Mouse (Mus musculus): ENCODE data around the gene Fbxl4.
A peak's percentile ranks its signal among the peaks of the same experiment; 100 is the strongest.

Gene Fbxl4

GRCm38 (mm10) chr4:22476967-22477710 lies 119.8 kb downstream of the Fbxl4 start:
- DNase-seq (ENCODE audit: low spot score in 2 of 2) = peak in 1 of 2 experiments; percentile 67

GRCm38 (mm10) chr4:22477711-22478230 lies 120.4 kb downstream of the Fbxl4 start:
- no peak for DNase-seq (ENCODE audit: low spot score in 2 of 2)

DNA sequence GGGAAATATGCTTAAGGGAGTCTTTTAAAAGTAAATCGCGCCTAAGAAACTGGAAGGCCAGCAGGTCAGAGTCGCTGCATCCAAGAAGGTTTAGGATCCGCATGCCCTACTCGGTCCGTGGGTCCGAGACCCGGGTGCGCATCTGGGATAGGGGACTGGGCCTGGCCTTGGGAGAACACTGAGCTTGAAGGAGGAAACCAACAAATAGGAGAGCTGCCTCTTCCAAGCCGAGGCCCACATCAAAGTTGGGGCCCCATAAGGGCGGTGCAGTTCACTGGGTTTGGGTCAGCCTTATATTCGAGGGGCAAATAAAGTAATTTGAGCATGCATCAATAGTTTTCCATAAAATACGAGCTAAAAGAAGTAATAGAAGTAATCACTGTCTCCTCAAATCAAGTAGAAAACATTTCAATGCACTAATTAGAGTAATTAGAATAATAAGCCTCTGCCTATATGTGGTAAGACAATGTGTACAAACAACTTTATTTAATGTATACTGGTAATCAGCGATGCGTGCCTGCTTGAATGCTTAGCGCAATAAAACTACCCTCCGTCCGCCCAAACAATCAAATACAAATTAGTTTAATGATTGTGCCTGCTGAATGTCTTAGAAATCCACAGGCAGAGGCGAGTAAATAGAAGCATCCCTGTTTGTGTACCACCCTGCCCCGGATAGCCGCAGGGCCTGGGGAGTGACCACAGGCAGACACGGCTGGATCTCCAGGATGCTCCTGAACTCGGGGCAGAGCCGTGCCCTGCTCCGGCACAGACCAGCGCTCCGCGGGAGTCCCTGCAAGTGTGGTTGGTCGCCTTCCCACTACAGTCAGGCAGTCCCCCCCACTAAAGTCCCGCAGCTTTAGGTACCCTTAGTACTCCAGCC lies 121.4 kb downstream of the Fbxl4 start:
- DNase-seq (ENCODE audit: low spot score in 2 of 2) = no peak

- DNase-seq (ENCODE audit: low spot score in 2 of 2) = no peak
Observed at GRCm38 (mm10) chr4:22479368-22480090, 122.2 kb downstream of the Fbxl4 start.

DNA sequence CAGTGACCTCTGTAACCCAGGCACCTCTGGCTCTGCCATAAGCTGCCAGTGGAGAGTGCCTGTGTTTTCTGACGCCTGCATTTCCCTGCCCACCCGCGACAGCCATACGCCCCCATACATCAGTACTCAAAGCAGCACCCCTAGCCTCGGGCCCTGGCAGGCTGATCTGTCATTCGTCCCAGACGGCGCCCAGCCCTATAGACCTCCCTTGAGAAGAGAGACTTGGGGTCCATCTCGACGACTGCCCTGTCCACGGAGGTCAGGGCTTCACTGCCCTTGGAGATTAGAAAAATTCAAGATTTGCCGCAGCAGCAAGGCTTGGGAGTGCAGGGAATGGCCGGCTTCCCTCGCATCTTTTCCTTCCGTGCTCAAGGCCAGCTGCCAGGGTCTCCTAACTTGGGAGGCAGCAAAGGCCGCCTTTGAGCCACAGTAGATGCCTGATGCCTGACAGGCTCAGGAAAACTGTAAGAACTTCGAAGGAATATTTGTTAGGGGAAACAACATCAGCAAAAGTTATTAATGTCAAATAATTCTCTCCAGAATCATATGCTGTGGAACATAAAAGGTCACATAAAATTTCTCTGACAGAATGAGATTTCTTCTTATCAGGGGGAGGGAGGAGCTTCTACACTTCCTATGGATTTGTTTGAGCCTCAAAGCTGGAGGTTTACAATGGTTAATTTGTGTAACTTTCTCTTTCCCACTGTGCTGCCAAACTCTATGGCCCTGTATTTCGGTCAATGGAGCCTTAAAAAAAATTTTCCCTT lies 122.9 kb downstream of the Fbxl4 start:
- no peak for DNase-seq (ENCODE audit: low spot score in 2 of 2)

GRCm38 (mm10) chr4:22480858-22481205 lies 123.5 kb downstream of the Fbxl4 start:
- DNase-seq (ENCODE audit: low spot score in 2 of 2) = no peak

- no peak for DNase-seq (ENCODE audit: low spot score in 2 of 2)
Observed at GRCm38 (mm10) chr4:22482118-22482517, 124.8 kb downstream of the Fbxl4 start.

- DNase-seq (ENCODE audit: low spot score in 2 of 2) = no peak
Observed at GRCm38 (mm10) chr4:22482756-22483280, 125.5 kb downstream of the Fbxl4 start.

- no peak for DNase-seq (ENCODE audit: low spot score in 2 of 2)
Observed at GRCm38 (mm10) chr4:22483548-22483947, 126.2 kb downstream of the Fbxl4 start.

Measured in frontal cortex, postnatal 10 days (tissue).